Mouse (Mus musculus) heart, adult 8-10 months (tissue): Measurements from ENCODE around the gene Il2rb. TPM values are rescaled to one million over a fixed set of nuclear protein-coding genes. Genes with fewer than 3 reads are reported as not detected.

ENCODE experiments used
- DNase-seq: peaks from one replicate; pipeline ENCODE4 v3.0.0; 2022; ENCODE audit warnings: low spot score
- total RNA-seq, 4 experiments: library from RNA; stranded (reverse); gene quantifications; 2 replicates each; pipeline ENCODE4 v1.2.4; 2022

Il2rb gene
- total RNA-seq, 4 experiments from 2014 or later: 0.13 to 0.57 (median 0.34) TPM

DNA sequence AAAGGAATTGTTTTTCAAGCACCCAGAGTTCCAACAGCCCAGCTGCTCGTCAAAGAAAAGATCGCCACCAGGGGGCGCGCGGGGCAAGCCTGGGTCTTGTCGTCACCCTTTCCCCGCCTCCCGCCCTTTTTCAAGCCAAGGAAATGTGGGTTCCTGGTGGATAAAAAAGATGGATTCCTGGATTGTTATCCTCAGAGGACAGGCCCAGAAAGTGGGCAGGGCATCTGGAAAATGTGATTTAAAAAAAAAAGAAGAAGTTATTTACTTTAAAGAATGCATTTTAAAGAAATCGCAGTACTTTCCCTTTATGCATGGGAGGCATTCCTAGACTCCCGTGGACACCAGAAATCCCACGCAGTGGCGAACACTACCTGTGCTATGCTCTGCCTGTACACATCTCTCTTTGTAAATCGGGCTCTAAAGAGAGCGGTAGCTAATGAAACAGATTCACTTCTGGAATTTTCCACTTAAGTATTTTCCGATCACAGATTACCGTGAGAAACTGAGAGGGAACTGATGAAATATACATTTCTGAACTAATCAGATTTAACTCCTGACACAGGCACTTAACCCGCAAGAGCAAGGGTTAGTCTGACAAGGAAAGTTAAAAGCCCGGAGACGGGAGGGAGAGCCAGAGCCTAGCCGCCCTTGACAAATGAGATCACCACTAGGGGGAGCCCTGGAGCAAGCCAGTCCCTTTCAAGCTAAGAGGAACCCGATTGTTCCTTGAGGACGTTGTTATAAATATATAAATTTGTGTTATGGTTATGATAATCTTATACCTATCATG is 47.1 kb downstream of the Il2rb start:
- peak; percentile 96 for DNase-seq

DNA sequence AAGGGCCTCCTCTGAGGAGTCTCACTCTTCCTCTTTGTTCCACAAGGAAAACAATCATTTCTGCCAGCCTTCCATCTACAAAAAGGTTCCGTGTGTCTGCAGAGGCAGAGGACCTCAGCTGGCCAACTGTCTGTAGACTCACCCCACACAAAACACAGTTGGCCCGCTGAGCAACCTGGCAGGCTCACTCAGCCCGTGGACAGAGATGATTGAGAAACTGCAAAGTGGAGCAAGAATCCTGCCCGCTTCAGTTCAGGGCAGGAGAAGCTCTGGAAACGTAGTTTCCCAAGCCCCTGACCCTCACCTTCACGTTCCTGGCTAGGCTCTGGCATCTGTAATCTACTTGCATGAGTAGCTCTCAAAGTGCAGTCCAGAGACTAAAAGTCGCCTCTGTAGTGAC is 48.0 kb downstream of the Il2rb start:
- DNase-seq: no peak

GRCm38 (mm10) chr15:78443857-78444256 is 51.2 kb downstream of the Il2rb start:
- no peak for DNase-seq

GRCm38 (mm10) chr15:78442231-78442630 is 52.8 kb downstream of the Il2rb start:
- DNase-seq: no peak

- DNase-seq: no peak
Measured at GRCm38 (mm10) chr15:78438973-78439372, 56.1 kb downstream of the Il2rb start.

DNA sequence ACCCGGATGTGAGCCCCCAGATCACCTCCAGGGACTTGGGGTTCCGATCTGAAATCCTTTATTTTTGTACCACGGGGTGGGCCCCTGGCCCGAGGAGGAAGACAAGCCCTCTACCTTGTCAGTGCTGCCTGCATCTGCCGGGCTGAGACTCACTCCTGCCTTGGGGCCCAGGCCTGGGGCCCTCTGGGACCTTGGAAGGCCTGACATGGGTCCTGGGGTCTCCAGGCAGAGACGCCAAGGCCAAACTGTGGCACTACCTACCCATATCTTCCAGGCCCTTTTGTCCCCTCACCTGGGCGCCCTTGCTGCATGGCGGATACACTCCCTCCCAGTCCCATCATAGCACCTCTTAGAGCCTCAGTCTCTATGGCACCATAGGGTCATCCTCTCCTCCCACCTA is 56.6 kb downstream of the Il2rb start:
- no peak for DNase-seq

DNA sequence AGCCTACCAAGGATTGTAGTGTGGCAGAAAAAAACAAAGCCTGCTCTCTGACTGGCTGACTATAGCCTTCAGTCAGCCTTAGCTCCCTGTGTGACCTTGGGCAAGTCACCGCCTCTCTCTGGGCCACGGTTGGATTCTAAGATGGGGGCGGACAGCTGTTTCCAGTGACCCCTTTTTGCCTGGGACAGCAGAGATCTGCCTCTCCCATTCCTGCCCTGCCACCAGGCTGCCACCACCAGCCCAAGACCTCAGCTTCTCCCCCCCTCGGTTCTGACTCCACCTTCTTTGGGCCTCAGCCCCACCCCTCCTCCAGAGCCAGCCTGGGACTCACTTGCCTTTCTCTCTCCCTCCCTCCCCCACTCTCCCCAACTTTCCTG is 57.1 kb downstream of the Il2rb start:
- no peak for DNase-seq

GRCm38 (mm10) chr15:78437237-78438017 is 57.6 kb downstream of the Il2rb start:
- peak; percentile 59 for DNase-seq

- peak; percentile 82 for DNase-seq
Measured at GRCm38 (mm10) chr15:78436380-78437192, 58.5 kb downstream of the Il2rb start.

GRCm38 (mm10) chr15:78435681-78436080 is 59.4 kb downstream of the Il2rb start:
- no peak for DNase-seq

DNA sequence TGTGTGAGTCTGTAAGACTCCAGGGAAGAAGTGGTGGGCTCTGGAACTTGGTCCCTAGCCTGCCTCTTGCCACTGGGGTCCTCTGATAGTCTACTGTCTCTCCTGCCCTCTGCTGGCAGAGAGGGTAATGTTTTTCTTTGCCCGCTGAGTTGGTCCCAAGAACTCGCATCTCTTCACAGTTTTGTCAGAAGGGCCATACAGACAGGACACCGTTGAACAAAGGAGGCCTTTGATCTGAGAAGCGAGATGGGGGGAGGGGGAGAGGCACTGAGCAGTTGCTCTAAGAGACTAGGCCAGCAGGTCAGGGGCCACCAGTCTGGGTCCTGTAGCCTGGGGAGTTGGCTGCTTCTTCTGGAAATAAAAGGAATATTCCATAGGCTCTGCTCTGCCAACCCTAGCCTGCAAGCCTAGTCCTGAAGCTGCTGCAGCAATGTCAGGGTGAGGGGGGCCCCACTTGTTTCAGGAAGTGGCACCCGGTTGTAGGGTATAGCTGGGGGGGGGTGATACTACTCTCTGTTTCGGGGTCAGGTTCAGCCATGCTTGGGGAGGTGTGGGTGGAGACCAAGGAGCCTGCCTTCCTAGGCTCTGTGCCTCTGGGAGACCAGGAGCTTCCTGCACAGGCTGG is 60.1 kb downstream of the Il2rb start:
- no peak for DNase-seq

- no peak for DNase-seq
Measured at GRCm38 (mm10) chr15:78431541-78432121, 63.4 kb downstream of the Il2rb start.

GRCm38 (mm10) chr15:78430874-78431273 is 64.2 kb downstream of the Il2rb start:
- no peak for DNase-seq

DNA sequence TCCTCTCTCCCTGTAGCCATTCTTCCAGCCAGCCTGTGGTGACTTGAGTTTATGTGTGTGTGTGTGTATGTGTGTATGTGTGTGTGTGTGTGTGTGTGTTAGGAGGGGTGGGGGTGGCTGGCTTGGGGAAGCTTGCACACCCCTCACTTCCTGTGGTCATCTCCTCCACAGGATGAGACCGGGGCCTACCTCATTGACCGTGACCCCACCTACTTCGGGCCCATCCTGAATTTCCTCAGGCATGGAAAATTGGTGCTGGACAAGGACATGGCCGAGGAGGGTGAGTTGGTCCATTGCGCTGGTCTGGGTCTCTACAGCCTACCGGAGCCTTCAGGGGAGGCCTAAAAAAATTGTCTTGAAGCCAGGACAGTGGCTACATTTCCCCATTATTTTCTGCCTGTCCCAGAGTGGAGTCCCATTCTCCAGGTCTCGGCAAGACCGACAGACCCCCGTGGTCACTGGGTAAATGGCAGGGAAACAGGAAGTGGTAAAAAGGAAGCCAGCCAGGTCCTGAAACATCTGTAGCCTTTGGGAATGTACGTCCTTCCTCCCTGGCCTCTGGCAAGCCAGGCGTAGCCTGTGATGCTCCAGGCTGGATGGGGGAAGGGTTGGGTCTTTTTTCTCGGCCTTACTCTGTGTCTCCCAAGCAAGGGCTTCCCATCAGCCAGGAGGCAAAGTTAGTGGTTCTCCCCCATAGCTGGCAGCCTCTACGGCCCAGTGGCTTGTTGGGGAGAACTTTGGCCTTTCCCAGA is 65.0 kb downstream of the Il2rb start:
- DNase-seq: peak; percentile 55

Other genes starting within 250 kb of the Il2rb start
- gene Csf2rb2, start 189.6 kb downstream of the Il2rb start, total RNA-seq: 1 to 10 TPM in 1 of 4 experiments, under 1 TPM in 3; 0.30 to 1.5 (median 0.69) TPM
- 1 to 10 TPM; 1.2 to 5.3 (median 1.3) TPM for gene Csf2rb, start 169.5 kb downstream of the Il2rb start, total RNA-seq
- not detected for gene Tex33, start 99.4 kb downstream of the Il2rb start, total RNA-seq
- gene Tst, start 89.4 kb downstream of the Il2rb start, total RNA-seq: 10 to 100 TPM; 20.3 to 25.0 (median 21.6) TPM
- 10 to 100 TPM; 42.1 to 52.4 (median 44.2) TPM for gene Mpst, start 88.9 kb downstream of the Il2rb start, total RNA-seq
- 10 to 100 TPM; 17.9 to 26.9 (median 20.2) TPM for gene Kctd17, start 66.7 kb downstream of the Il2rb start, total RNA-seq
- gene Tmprss6, start 26.6 kb downstream of the Il2rb start, total RNA-seq: not detected
- 10 to 100 TPM in 1 of 4 experiments, 1 to 10 TPM in 3; 8.2 to 12.6 (median 9.5) TPM for gene C1qtnf6, start 36.1 kb upstream of the Il2rb start, total RNA-seq
- not detected for gene Sstr3, start 49.4 kb upstream of the Il2rb start, total RNA-seq
- gene Rac2, start 77.5 kb upstream of the Il2rb start, total RNA-seq: 1 to 10 TPM; 1.2 to 7.6 (median 2.7) TPM
- gene Cyth4, start 101.8 kb upstream of the Il2rb start, total RNA-seq: 1 to 10 TPM; 4.2 to 8.7 (median 5.3) TPM
- gene Elfn2, start 223.5 kb upstream of the Il2rb start, total RNA-seq: 1 to 10 TPM; 1.9 to 4.4 (median 2.5) TPM